20 mouse cellular contexts compared by ENCODE assay signal in the genomic region with DNA sequence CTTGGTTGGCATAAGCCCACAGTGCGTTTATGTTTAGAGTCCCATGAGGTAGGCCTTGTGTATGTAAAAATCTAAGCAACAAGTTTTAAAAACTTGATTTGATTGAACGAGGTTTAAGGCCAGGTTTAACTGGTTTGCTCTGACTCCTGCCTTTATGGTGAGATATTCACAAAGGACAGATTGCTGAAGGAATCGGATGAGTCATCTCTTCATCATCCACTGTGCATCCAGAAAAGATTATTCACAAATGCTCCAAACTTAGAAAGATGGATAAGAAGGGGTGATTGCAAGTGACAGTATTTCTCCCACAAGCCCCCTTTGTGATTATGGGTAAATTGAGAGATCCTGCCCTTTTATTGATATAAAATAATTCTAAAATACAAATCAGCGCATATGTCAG.
DNase-seq lines count a peak whose midpoint lies in the region; ATAC-seq lines count a peak whose summit lies in the region.
"Had no signal": no experiment of that assay in that cellular context is flagged by ENCODE, and none has a peak within 500 bp of the region (broad histone marks: within the 10 kb centered on the region; RNA-seq: fewer than 3 reads in every experiment).

No protein-coding gene starts in this region.

- DNase-seq in frontal cortex, postnatal 10 days (ENCODE audit: low spot score in 2 of 2): no peak
- peak; percentile 78 for DNase-seq in 3T3-L1 (ENCODE audit: low read depth, low spot score)
- peak; percentile 71 for DNase-seq in brain, adult 2 months (ENCODE audit: low read depth, low spot score)
- no peak for DNase-seq in natural killer cell, adult 2 months (ENCODE audit: low spot score in 2 of 2)
- no peak for DNase-seq in MN1 (ENCODE audit: low spot score)
- DNase-seq: adrenal gland, postnatal 10 days; adrenal gland, postnatal 36 days; B cell, adult 2 months; cerebellum, adult 11 months; cerebellum, adult 2 months; cerebellum, adult 9-11 months; cerebellum, postnatal 25 days; embryo, embryonic 11 days; gastrocnemius, postnatal 10 days had no signal

- ATAC-seq in frontal cortex, adult (ENCODE audit: low TSS enrichment): peak; percentile 78
- ATAC-seq: CD4-positive, CD25-positive, alpha-beta regulatory T cell, adult 4 months; forebrain, embryonic 13.5 days; forebrain, embryonic 16.5 days; intestine, postnatal 0 days; Patski had no signal

Comparison
In these comparisons a context has a peak if more than half of its experiments do, and no peak if none do; other contexts are left out.
1. DNase-seq: peak in 3T3-L1 (single experiment) and brain, adult 2 months (single experiment); none in frontal cortex, postnatal 10 days (0 of 2), natural killer cell, adult 2 months (0 of 2) and MN1 (single experiment).